Mouse (Mus musculus) C2C12 (cell line): Measurements from ENCODE around the gene Wfdc2. TPM values are rescaled to one million over a fixed set of nuclear protein-coding genes. Genes with fewer than 3 reads are reported as not detected.

Source experiments
- H3K27me3 ChIP-seq: one replicate; pipeline ENCODE4 v1.6.1; 2011; ENCODE audit not compliant: control insufficient read depth, insufficient read depth, insufficient read length
- H3K36me3 ChIP-seq: one replicate; pipeline ENCODE4 v1.6.1; 2011; ENCODE audit not compliant: control insufficient read depth, insufficient read depth
- H3K4me3 ChIP-seq: one replicate; pipeline ENCODE4 v1.5.1; 2011; ENCODE audit warnings: mild to moderate bottlenecking, control low read depth; ENCODE audit not compliant: poor library complexity, insufficient read depth, severe bottlenecking
- H3K79me2 ChIP-seq: one replicate; pipeline ENCODE4 v1.6.1; 2011; ENCODE audit not compliant: control insufficient read depth, insufficient read depth
- H3K79me3 ChIP-seq: one replicate; pipeline ENCODE4 v1.6.1; 2011; ENCODE audit warnings: low read depth, control low read depth
- H3ac ChIP-seq: one replicate; pipeline ENCODE3; 2011; ENCODE audit warnings: low read depth; ENCODE audit not compliant: control insufficient read depth, insufficient read length
- CEBPB ChIP-seq: IDR thresholded peaks from one replicate; pipeline ENCODE4 v1.6.1; 2011; ENCODE audit warnings: low read depth, mild to moderate bottlenecking, control low read depth, moderate library complexity
- CTCF ChIP-seq: IDR thresholded peaks from one replicate; pipeline ENCODE4 v1.5.1; 2011; ENCODE audit not compliant: control insufficient read depth, insufficient read depth, insufficient read length
- FOSL1 ChIP-seq: IDR thresholded peaks from one replicate; pipeline ENCODE4 v1.8.0; 2011; ENCODE audit warnings: mild to moderate bottlenecking, low read length; ENCODE audit not compliant: poor library complexity, insufficient read depth, severe bottlenecking
- MAX ChIP-seq: IDR thresholded peaks from one replicate; pipeline ENCODE4 v1.6.1; 2011; ENCODE audit warnings: mild to moderate bottlenecking, control low read depth
- MYOD1 ChIP-seq: IDR thresholded peaks from one replicate; pipeline ENCODE4 v1.6.1; 2011; ENCODE audit warnings: low read depth; ENCODE audit not compliant: control insufficient read depth, insufficient read length
- MYOG ChIP-seq: IDR thresholded peaks from one replicate; pipeline ENCODE4 v1.6.1; 2011; ENCODE audit not compliant: control insufficient read depth, insufficient read length; ENCODE audit errors: extremely low read depth
- USF1 ChIP-seq: IDR thresholded peaks from one replicate; pipeline ENCODE4 v1.6.1; 2011; ENCODE audit warnings: low read depth, mild to moderate bottlenecking, control low read depth, moderate library complexity
- polyA plus RNA-seq: library from polyadenylated mRNA; unstranded; fragments of >200 nt; fragmentation: generic; extraction: Trizol; gene quantifications from one replicate; pipeline ENCODE4 v1.2.1, GENCODE M21; 2012; ENCODE audit warnings: missing spikeins

Gene Wfdc2
- polyA plus RNA-seq, 1 experiment: not detected

GRCm38 (mm10) chr2:164523301-164523773, 38.9 kb upstream of the Wfdc2 start:
- H3ac ChIP-seq: no peak overlapping the region
- no peaks in the 10 kb centered on the region for H3K27me3 ChIP-seq
- no peaks in the 10 kb centered on the region for H3K79me3 ChIP-seq
- H3K4me3 ChIP-seq: no peak overlapping the region
- no peaks in the 10 kb centered on the region for H3K79me2 ChIP-seq
- no peak for TF ChIP-seq MYOG
- no peak for TF ChIP-seq FOSL1
- no peak for TF ChIP-seq CTCF
- no peaks in the 10 kb centered on the region for H3K36me3 ChIP-seq

DNA sequence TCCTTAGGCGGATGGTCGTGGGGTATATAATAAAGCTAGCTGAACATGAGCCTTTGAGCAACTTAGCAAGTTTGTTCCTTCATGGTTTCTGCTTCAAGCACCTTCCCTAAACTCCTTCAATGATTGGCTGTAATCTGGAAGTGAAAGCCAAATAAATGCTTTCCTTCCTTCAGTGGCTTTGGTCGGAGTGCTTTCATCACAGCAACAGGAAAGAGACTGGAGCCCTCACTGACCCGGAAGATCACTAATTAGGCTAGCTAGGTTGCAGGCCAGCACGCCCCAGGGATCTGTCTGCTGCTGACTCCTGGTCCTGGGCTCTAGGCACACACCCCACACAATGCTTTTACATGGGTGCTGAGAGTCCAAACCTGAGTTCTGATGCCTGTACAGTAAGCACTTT, 33.7 kb upstream of the Wfdc2 start:
- no peak for TF ChIP-seq FOSL1
- no peak for TF ChIP-seq MYOG
- TF ChIP-seq USF1: no peak
- TF ChIP-seq MYOD1: no peak
- no peak for TF ChIP-seq CTCF
- TF ChIP-seq MAX: no peak
- no peak for TF ChIP-seq CEBPB
- Histone ChIP-seq H3K27me3 (no peaks in the 10 kb centered on the region), H3ac (no peak overlapping the region), H3K79me2 (no peaks in the 10 kb centered on the region), H3K4me3 (no peak overlapping the region), H3K79me3 (no peaks in the 10 kb centered on the region), H3K36me3 (no peaks in the 10 kb centered on the region)

- H3K79me2 ChIP-seq: no peaks in the 10 kb centered on the region
- H3ac ChIP-seq: no peak overlapping the region
- H3K79me3 ChIP-seq: no peaks in the 10 kb centered on the region
- H3K36me3 ChIP-seq: no peaks in the 10 kb centered on the region
- TF ChIP-seq MAX: peak; percentile 20
- peak; percentile 21 for TF ChIP-seq CTCF
- TF ChIP-seq USF1: no peak
- peaks cover 4% of the 10 kb centered on the region for H3K27me3 ChIP-seq
- H3K4me3 ChIP-seq: no peak overlapping the region
These were observed 31.0 kb upstream of the Wfdc2 start for GRCm38 (mm10) chr2:164531169-164531568.

DNA sequence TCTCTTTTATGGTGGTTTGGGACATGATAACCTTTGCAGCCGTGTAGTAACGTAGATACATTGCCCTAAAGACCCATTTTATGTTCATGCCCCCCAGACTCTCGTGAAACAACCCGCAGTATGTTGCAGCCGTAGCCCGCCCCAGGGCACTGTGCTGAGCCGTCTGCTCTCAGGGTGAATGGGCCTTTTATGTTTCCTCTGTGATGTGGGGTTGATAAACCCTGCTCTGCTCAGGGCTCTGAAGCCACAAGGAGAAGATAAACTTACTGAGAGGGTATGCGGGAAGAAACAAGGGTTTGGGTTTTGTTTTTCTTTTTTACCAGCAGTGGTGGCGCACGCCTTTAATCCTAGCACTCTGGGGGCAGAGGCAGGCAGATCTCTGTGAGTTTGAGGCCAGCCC, 27.9 kb upstream of the Wfdc2 start:
- Histone ChIP-seq H3K27me3 (peaks cover 19% of the 10 kb centered on the region), H3K4me3 (no peak overlapping the region), H3K79me3 (no peaks in the 10 kb centered on the region), H3ac (no peak overlapping the region), H3K36me3 (no peaks in the 10 kb centered on the region), H3K79me2 (no peaks in the 10 kb centered on the region)
- no peak for TF ChIP-seq MYOG
- no peak for TF ChIP-seq USF1
- no peak for TF ChIP-seq MYOD1
- TF ChIP-seq CTCF: no peak
- no peak for TF ChIP-seq FOSL1

- Histone ChIP-seq H3K36me3 (no peaks in the 10 kb centered on the region), H3K27me3 (peaks cover 31% of the 10 kb centered on the region), H3K4me3 (no peak overlapping the region), H3K79me3 (no peaks in the 10 kb centered on the region), H3K79me2 (no peaks in the 10 kb centered on the region), H3ac (no peak overlapping the region)
- no peak for TF ChIP-seq USF1
These were observed 25.2 kb upstream of the Wfdc2 start for GRCm38 (mm10) chr2:164537003-164537402.

- Histone ChIP-seq H3ac (no peak overlapping the region), H3K36me3 (no peaks in the 10 kb centered on the region), H3K79me2 (no peaks in the 10 kb centered on the region), H3K27me3 (peaks cover 42% of the 10 kb centered on the region), H3K4me3 (no peak overlapping the region), H3K79me3 (no peaks in the 10 kb centered on the region)
- TF ChIP-seq MAX: no peak
- no peak for TF ChIP-seq USF1
- TF ChIP-seq CTCF: no peak
- TF ChIP-seq MYOD1: no peak
- no peak for TF ChIP-seq CEBPB
- no peak for TF ChIP-seq MYOG
- no peak for TF ChIP-seq FOSL1
These were observed 21.4 kb upstream of the Wfdc2 start for GRCm38 (mm10) chr2:164540652-164541427.
